Mouse (Mus musculus) small intestine, adult 2 months (tissue): ENCODE measurements around the gene Cdh13.

Source experiments
- CTCF ChIP-seq: fragments of 200-500 bp; IDR thresholded peaks from 2 replicates; pipeline ENCODE4 v1.5.1; 2012; ENCODE audit warnings: low read depth, mild to moderate bottlenecking, control low read depth, inconsistent platforms, low read length, moderate library complexity, mixed read lengths; ENCODE audit not compliant: insufficient replicate concordance, insufficient read length; ENCODE audit errors: extremely low read depth
- POLR2A ChIP-seq: fragments of 200-500 bp; IDR thresholded peaks from 2 replicates; pipeline ENCODE4 v1.6.1; 2012; ENCODE audit warnings: low read depth, mild to moderate bottlenecking, control low read depth, inconsistent platforms, low read length, moderate library complexity

- TF ChIP-seq POLR2A (no peak), CTCF (no peak)
These were observed 596.6 kb downstream of the Cdh13 start for GRCm38 (mm10) chr8:118879939-118880825.
